Mouse (Mus musculus) right cerebral cortex, postnatal 14 days (tissue): ENCODE measurements at regions not wholly inside any gene's neighbourhood (a gene's known extent, or its start where the extent isn't known, plus 50 kb on each side); places are given as distances from the start of the nearest gene placed in this dataset.

ENCODE experiments used
- DNase-seq: peaks from one replicate; pipeline ENCODE4 v3.0.0; 2022

DNA sequence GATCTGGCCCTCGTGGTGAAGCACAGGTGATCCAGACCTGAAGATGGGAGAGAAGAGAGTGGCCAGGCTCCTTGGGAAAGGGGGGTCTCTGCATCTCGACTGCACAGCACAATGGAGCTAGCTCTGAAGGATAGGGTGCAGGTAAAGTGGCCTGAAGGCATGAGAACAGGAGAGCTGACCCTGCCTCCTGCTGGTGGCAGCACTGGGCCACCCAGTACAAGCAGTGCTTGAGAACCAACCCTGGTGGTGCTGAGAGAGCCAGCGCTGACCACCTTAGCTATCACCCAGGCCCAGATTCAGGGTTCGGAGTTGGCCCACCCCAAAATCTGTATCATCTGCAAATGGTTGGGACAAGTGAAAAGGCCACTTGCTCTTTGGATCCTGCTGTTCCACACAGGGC lies 66.2 kb downstream of the A730009L09Rik start:
- no peak for DNase-seq

DNA sequence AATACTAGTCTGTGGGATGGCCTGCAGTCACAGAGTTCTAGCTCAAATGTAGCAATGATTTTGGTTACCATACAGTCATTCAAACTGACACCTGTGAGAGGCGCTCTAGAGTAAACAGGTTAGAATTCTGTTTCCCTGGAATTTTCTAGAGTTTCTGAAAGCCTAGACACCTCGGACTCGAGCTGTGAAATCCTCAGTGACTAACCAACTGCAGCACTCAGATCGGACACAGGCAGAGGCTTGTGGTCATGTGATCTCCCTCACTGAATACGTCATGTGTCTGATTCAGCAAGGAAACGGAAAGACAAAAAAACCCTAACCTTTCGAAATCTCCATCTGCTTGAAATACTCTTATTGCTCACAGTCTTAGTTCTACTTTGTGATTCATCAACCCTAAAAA lies 68.4 kb downstream of the A730009L09Rik start:
- no peak for DNase-seq

DNA sequence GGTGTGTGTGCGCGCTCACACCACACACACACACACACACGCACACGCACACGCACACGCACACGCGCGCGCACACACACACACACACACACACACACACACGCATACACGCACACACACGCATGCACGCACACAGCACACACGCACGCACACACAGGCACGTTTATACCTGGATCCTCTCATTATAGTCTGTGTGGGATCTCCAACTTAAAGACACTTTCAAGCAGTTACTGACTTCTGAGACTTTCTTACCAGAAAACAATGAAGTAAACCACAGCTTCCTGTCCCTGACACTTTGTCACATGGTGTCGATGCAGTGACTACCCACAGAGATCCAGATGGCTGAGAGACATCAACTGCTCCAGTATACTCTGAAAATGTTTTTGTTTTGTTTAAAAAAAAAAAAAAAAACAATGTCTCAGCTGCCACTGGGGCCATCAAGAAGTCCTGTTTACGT lies 68.9 kb downstream of the A730009L09Rik start:
- no peak for DNase-seq

DNA sequence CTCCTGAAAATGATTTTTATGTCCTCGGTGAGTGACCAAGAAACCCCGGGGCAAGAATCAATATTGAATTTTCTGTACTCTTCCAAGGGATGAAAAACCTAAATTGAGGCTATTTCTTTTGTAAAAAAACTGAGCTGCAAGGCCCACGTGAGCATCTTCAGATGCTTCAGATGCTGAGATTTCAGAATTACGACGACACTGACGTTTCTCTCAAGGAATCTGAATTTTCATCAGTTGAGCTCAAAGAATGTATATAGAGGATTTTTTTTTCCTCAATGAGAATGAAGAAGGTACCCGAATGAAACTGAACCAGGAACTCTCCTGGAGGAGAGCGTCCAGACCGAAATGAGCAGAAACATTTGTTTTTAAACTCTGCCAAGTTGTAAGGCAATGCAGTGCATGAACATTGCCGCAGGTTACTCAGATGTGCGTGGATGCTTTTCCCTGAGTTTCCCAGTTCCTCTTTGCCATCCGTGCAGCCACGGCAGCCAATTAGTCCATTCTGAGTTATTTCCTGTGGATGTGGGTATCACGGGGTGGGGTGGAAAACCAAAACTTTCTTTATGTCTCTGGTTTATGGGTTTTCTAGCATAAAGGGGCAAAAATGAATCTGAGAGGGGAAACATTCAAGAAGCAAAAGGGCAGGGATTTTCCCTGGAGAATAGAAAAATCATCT lies 69.9 kb downstream of the A730009L09Rik start:
- DNase-seq = no peak

DNA sequence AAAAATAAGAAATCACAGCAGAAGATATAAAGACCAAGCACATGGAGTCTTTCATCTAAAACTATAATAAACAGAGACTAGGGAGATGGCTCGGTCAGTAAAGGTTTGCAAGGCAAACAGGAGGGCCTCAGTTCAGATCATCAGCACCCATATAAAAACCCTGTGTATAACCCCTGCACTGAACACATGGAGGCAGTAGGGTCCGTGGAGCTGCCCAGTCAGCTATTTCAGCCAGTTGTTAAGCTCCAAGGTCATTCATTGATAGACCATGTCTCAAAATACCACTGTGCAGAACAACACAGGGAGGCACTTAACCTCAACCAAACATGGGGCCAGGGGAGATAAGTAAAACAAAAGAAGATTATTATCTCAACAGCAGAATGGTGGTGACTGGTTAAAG lies 78.1 kb downstream of the A730009L09Rik start:
- no peak for DNase-seq

DNA sequence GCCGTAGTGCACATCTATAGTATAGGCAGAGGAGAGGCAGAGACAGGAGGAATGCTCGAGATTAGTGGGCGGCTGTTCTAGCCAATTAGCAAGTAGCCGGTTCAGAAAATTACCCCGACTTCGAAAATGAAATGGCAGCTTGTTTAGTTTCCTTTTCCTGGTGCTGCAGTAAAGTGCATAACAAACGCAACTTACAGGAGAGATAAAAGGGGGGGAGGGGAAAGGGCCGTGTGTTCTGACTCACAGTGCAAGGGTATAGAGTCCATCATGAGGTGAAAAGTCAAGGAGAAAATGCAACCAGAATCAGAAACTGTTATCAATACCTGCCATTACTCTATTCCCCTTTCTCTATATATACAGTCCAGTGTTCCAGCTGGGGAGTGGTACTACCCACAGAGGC lies 88.0 kb downstream of the A730009L09Rik start:
- no peak for DNase-seq

DNA sequence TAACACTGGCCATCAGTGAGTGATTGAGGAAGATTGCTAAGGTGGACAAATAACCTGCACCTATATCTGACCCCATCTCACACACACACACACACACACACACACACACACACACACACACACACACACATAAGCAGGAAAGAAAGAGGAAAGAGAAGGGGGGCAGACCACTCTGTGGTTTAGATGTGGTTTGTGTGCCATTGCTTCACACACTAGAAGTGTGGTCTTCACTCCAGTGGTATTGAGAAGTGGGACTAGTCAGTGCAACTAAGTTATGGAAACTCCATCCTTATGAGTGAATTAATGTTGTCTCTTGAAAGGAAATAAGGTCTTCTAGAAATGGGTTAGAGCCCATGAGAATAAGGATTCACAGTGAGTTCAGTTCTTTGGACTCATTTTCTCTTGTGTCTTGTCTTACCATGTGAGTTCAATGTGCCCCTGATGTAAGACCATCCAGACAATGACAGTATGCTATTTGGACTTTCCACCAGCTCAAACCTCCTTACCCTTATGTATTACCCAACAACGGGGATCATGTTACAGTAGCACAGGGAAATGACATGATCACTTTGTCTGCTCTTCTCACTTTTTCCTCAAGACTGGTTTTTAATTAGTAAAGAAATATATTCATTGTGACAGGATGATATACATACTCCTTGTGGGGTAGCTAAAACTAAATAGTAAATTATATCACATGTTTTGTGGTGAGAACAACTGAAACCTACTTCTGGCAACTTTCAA lies 88.7 kb downstream of the A730009L09Rik start:
- no peak for DNase-seq

DNA sequence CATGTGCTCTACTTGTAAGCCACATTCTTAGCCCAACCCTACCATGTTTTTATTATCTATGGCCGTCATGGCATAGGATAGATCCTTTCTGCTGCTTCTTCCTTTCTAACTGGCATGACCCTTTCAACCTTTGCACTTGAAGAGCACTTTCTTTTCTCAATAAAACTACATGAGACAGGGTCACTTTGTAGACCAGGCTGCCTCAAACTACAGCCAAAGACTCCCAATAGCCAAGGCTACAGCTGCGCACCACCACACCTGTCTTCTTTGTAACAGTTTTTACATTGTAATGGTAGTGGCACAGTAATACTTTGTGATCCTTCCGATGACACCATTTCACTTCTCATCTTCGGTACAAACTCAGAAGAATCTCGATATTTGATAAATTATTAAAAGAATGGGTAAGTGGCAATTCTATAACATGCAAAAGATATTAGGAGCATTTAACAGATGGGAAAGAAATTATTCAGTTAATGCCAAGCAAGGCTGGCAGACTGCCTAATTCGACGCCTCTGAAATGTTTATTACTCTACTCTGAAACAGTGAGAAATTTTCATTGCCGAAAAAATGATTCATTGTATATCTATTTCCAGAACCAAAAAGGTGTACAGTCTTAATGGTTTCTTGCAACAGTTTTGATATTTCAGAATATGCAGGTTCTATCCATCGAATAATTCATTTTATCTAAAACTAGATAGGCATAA lies 89.5 kb downstream of the A730009L09Rik start:
- DNase-seq = peak; percentile 19

DNA sequence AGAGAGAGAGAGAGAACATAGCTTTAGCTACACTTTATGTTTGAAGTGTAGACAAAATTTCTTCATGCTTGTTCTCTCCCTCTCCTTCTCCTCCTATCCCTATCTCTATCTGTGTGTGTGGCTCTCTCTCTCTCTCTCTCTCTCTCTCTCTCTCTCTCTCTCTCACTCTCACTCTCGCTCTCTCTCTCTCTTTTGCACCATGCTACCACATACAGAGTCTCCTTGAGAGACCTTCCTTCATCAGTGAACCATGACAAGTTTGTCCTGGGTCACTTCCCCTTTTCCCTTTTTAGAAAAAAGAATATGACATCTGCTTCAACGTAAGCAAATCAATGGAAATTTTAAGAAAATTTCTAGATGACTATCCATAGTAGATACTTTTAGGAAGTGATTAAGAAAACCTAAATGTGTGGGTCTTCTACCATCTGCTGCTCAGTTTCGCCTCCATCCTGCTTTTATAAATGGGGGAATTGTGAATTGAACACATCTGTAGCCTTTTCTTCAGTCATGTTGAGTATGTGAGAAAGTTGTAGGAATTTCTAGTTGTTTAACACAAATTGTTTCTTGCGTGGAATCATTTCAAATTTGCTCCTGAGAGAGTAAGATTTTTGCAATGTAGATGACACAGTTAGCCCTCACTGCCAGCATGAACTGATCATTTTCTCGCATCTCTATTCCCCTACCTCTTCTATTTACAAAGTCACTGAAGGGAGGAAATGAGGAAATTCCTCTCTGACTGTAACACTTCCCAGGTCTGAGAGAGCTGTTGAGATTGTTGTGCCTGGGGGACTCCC lies 91.3 kb downstream of the A730009L09Rik start:
- DNase-seq = no peak

DNA sequence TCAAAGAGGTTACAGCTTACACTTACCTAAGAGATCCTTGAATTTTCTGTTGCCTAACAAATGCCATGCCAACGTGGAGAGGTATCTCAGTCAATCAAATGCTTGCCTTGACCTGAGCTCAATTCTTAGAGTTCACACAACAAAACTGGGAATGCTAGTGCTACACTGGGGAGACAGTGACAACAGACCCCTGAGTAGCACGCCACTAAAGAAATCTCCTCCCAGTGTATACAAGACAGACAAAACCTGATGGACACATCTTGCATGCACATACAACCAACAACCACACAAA lies 91.8 kb downstream of the A730009L09Rik start:
- no peak for DNase-seq

DNA sequence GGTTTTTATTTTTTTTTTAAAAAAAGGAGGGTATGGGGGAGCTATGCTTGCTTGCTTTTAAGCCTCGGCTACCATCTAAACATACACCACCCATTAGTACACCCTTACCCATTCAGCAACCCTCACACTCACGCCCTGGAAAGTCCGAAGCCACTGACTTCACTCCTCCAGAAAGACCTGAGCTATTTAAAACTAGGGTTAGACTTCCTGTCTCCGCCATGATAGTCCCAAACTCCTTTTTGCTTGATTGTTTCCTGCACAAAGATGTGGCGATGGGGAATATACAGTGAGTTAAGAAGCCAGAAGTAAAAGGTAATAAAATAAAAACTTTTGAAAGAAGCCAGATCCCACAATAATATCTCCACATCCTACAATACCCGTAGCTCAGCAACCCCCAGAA lies 92.6 kb downstream of the A730009L09Rik start:
- DNase-seq = no peak

DNA sequence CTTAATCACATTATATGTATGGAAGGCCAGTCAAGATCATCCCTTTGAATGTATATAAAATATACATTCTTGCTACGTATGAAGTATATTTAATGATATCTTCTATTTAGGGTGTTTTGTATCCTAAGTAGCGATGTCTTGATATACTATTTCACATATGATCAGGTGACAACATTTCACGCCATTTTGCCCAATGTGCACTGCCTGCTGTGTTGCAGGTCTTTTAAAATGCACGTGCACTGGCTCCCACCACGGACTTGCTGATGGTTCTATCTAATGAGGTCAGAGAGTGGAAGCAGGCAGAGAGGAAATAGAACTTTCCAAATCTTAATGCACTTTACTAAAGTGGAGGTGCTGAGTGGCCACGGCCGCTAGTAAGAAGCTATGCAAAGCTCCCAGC lies 100.8 kb downstream of the A730009L09Rik start:
- DNase-seq = no peak

DNA sequence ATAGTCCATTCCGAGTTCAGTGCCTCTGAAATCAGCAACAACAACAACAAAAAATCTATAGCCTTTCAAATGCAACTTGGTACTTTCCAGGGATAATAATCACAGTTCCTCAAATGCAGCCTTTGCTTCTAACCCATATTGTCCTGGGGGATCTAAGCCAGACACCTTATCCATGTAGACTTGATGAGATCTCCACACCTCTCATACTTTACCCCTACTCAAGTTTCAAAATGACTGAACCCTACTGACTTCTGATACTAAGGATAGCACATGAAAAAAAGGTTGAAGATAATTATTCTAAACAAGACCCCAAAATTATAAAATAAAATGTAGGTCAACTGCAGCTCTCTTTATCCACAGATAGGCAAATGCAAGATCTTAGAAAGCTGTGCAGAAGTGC lies 101.2 kb downstream of the A730009L09Rik start:
- no peak for DNase-seq

DNA sequence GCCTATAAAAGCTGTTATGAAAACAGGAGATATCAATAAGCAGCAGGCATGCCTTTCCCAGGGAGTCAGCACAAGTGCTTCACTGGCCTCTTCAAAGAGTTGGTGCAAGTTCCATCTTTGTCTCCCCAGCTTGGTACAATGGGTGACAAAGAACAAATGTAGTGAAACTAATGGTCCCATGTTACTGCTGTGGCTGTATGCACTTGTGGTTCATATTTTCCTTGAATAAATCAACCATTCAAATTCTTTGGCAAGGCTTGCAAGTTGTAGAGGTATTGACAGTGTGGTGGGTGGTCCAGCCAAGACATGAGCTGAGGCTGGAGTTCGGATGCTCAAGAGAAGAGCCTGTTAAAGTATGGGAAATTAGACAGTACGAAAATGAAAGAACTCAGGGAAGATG lies 103.5 kb downstream of the A730009L09Rik start:
- DNase-seq = no peak

DNA sequence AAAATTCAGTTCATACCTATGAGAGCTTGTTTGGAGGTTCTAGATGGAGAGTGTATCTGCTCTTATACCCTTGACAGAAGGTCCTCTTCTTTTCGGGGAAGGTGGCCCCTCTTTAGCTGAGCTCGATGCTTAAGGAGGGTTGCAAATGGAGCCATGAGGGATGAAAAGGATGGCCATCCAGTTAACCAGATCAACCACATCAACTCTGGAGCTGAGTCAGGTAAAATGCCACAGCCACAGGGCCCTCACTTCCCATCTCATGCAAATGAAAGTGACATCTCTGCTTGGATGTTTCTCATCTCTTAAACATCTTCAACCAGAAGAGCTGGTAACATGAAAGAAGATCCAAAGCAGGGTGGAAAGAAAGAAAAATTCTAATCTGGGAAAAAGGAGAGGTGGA lies 105.0 kb downstream of the A730009L09Rik start:
- no peak for DNase-seq

DNA sequence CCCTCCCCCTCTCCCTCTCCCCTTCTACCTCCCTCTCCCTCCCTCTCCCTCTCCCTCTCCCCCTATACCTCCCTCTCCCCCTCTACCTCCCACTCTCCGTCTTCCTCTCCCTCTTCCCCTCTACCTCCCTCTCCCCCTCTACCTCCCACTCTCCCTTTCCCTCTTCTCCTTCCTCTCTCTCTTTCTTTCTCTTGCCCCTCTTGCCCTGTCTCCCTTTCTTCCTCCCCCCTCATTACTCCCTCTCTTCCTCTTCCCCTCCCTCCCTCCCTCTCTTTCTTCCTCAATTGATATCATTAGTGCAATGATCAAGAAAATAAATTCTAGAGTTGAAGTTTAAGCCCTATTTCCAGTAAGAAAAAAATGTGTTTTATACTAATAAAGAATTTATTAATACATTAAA lies 105.9 kb downstream of the A730009L09Rik start:
- DNase-seq = no peak

DNA sequence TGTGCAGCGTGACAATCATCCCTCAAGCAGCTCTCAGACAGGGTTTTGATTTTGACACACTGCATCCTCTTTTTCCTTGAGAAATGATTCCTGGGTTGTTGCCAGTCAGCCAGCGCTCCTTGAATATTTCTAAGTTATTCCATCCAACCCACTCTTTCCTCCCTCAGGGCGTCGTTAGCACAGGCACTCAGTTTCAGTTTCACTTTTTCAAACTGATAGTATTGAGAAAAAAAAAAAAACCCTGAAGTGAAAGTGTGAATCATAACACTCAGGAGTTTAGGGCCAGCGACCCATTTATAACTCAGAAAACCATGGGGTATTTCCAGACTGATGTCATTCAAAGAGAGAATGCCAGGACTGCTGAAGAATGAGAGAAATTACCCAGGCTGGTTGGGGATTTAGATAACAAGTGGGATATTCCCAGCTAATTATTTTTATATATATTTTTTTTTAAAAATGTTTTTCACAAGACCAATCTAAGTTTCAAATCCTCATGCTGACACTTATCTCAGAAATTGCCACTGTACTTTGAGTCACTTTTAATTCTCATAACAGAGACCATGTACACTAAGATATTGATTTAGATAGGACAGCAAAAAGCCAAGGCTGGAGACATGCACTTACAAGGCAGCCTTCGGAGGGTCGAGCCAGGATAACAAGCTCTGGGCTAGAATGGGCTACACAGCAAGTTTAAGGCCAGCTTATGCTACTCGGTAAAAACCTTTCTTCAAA lies 106.5 kb downstream of the A730009L09Rik start:
- peak; percentile 21 for DNase-seq

DNA sequence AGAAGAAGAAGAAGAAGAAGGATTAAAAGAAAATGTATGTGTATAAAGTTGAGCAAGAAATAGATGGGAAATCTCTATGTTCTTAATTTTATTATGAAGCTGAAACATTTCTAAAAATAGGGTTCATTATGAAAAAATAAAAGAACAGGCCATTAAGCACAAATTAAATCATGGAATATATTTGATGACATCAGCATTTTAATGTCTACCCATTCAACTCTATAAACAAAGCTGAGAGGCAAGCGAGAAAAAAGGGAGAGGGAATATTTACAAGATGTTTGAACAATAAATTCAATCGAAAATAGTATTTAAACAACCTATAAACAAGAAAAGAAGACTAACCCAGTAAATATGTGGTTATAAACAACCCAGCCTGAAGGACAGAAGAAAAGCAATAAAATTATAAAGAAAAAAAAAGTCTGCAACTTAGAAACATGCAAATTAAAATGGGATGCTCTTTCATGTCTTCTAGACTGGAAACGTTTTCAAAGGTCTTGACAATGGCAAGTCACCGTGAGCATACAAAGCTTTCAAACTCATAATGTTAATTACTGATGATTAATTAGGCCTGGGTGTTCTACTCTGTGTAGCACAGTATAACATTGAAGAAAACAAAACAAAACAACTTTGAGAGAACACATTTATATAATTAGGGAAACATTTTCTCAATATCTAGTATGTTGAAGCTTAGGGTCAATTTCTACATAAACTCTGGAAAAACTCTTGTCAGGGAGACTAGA lies 108.6 kb downstream of the A730009L09Rik start:
- no peak for DNase-seq

DNA sequence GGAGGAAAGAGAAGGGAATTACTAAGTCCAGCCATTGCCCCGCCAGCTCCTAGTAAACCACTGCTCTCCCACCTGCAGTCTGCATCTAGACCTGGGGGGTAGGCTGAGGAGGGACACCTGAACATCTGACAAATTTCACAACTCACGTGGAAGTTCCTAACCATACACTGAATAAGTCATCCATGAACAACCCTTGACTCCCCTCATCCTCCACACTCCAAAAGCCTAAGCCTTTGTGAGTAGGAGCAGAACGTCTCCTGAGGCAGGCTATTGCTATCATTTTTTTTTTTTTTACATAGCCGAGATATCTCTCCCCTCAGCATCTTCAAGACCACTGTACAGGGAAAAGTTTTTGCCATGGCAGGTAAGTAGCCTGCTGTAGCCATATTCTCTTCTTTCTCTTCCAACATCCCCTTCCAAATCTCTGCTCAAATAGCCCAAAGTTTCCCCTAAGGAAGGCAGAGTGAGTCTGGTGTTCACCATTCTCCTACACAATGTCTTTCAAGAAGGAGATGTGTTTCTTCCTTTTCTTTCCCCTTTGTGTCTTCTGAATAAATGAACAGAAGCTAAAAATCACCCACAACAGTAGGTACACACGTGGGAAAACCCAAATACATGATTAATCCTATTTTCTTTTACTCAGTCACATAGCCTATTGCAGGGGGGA lies 109.7 kb downstream of the A730009L09Rik start:
- DNase-seq = no peak

DNA sequence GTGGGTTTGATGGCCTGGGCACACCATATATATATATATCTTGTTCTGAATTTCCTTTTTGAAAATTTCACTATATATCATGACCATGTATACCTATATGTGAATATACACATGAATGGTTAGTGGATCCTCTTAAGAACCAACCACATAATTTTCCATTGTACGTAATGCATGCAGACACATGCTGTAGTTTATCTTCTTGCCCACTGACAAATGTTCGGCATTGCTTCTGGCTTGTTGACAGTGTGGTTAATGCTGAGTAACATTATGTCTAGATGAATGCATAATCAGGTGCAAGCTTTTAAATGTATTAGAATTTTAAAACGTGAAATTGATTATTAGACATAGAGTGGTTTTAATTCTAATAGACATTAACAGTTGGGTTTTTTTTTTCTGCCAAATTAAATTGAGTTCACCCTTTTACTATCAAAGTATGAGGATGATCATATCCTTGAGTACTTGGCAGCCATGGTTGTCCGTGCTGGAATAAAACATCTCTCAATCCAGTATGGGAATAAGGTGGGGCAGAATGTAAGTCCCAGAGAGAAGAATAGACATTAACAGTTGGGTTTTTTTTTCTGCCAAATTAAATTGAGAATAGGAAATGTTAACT lies 110.3 kb downstream of the A730009L09Rik start:
- no peak for DNase-seq

DNA sequence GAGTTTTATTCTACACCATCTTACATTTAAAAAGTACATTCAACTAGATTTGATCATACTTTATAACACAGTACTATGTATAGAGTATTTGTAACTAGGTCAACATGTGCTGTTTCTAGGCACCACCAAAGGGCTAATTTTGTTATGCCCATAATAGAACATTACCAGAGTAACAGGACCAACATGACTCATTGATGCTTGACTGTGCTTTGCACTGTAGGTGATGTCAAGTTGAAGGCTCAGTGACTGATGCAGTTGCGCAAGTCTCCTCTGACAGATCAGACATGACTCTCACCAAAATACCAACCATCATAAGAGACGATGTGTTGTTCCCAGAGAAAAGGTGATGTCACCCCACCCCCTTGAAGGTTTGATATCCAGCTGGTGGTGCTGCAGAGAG lies 108.5 kb downstream of the Mrpl39 start:
- DNase-seq = no peak
